Mouse (Mus musculus) spleen, adult 2 months (tissue): ENCODE data around the gene Lrrc38. TPM values are rescaled to one million over a fixed set of nuclear protein-coding genes. Genes with fewer than 3 reads are reported as not detected.

Experiments
- DNase-seq, 2 experiments: peaks; one replicate each; pipeline versions ENCODE4 v3.0.0 to v3.0.0-alpha.2; 2012 to 2021; ENCODE audit warnings: low spot score in 2 of 2, low read depth in 1 of 2
- H3K27ac ChIP-seq: fragments of 200-500 bp; 2 replicates; pipeline ENCODE4 v1.5.1; 2012; ENCODE audit warnings: low read length, inconsistent platforms; ENCODE audit not compliant: insufficient read depth
- H3K27me3 ChIP-seq: fragments of 200-500 bp; 2 replicates; pipeline ENCODE4 v1.6.1; 2012; ENCODE audit warnings: mild to moderate bottlenecking, moderate library complexity, low read length, inconsistent platforms; ENCODE audit not compliant: control insufficient read depth, insufficient read depth
- H3K36me3 ChIP-seq: fragments of 200-500 bp; 2 replicates; pipeline ENCODE4 v1.6.1; 2012; ENCODE audit warnings: mild to moderate bottlenecking, low read length, inconsistent platforms; ENCODE audit not compliant: control insufficient read depth, insufficient read depth
- H3K4me1 ChIP-seq: fragments of 200-500 bp; 2 replicates; pipeline ENCODE4 v1.6.1; 2011; ENCODE audit warnings: inconsistent platforms; ENCODE audit not compliant: control insufficient read depth, insufficient read depth, insufficient read length
- H3K4me3 ChIP-seq: fragments of 200-500 bp; 2 replicates; pipeline ENCODE4 v1.5.1; 2011; ENCODE audit warnings: mild to moderate bottlenecking, inconsistent platforms; ENCODE audit not compliant: insufficient read depth, insufficient read length; ENCODE audit errors: extremely low read depth
- CTCF ChIP-seq: fragments of 200-500 bp; IDR thresholded peaks from 2 replicates; pipeline ENCODE4 v1.5.1; 2011; ENCODE audit warnings: mild to moderate bottlenecking, inconsistent platforms; ENCODE audit not compliant: insufficient read depth, insufficient read length, insufficient replicate concordance; ENCODE audit errors: extremely low read depth
- POLR2A ChIP-seq: fragments of 200-500 bp; IDR thresholded peaks from 2 replicates; pipeline ENCODE4 v1.6.1; 2011; ENCODE audit warnings: low read depth, low read length, inconsistent platforms
- WGBS: fragments of 180-500 bp; shearing (Covaris S2); methylation state at CpG from one replicate; pipeline ENCODE4 v1.1.7; 2018; 5-methylcytosine and 5-hydroxymethylcytosine counted together
- polyA plus RNA-seq: library from polyadenylated mRNA; depleted of rRNA; stranded (reverse); fragments of >200 nt; gene quantifications from 2 replicates; pipeline ENCODE4 v1.2.3, GENCODE M21; 2012

Gene Lrrc38
- polyA plus RNA-seq, 1 experiment: not detected

DNA sequence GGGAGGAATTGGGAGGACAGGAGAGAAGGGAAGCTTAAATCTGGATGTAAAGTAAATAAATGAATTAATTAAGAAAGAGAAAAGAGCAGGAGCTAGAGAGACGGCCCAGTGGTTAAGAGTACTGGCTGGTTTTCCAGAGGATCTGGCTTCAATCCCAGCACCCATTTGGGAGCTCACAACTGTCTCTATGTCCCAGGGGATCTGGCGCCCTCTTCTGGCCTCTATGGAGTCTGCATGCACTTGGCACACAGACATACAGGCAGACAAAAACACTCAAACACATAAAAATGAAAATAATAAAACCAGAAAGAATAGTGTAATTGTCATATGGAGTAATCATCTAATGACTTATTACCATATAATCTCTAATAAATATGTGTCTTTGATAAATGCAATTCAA is 38.2 kb upstream of the Lrrc38 start:
- WGBS: 49% methylated on average over 2 of the region's 2 CpGs
- TF ChIP-seq POLR2A (no peak), CTCF (peak; percentile 12; the same call in 1 of the 2 replicates)
- Histone ChIP-seq H3K4me3 (no peak overlapping the region), H3K4me1 (no peaks in the 10 kb centered on the region), H3K36me3 (no peaks in the 10 kb centered on the region), H3K27ac (no peak overlapping the region), H3K27me3 (no peaks in the 10 kb centered on the region)
- DNase-seq: no peak

DNA sequence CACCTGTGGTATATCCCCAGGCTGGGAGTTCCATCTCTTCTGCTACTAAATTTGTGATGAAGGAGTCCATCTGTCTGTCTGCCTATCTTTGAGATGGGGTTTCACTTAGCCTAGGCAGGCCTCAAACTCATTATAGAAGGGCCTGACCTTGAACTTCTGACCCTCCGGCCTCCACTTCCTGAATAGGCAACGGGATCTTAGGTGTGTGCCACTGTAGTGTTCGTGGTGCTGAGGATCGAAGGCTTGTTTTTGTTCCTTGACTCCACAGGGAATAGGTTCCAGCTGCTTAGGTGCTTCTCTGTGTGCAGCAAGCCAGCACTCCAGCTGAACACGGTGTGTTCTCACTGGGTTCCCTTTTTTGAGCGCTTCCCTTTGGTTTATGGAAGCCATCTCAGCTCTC is 36.3 kb upstream of the Lrrc38 start:
- TF ChIP-seq CTCF (no peak), POLR2A (no peak)
- no peak for DNase-seq
- H3K4me1 ChIP-seq: no peaks in the 10 kb centered on the region
- H3K27ac ChIP-seq: no peak overlapping the region
- no peaks in the 10 kb centered on the region for H3K36me3 ChIP-seq
- no peaks in the 10 kb centered on the region for H3K27me3 ChIP-seq
- H3K4me3 ChIP-seq: no peak overlapping the region
- WGBS: 61% methylated on average over 6 of the region's 6 CpGs

DNA sequence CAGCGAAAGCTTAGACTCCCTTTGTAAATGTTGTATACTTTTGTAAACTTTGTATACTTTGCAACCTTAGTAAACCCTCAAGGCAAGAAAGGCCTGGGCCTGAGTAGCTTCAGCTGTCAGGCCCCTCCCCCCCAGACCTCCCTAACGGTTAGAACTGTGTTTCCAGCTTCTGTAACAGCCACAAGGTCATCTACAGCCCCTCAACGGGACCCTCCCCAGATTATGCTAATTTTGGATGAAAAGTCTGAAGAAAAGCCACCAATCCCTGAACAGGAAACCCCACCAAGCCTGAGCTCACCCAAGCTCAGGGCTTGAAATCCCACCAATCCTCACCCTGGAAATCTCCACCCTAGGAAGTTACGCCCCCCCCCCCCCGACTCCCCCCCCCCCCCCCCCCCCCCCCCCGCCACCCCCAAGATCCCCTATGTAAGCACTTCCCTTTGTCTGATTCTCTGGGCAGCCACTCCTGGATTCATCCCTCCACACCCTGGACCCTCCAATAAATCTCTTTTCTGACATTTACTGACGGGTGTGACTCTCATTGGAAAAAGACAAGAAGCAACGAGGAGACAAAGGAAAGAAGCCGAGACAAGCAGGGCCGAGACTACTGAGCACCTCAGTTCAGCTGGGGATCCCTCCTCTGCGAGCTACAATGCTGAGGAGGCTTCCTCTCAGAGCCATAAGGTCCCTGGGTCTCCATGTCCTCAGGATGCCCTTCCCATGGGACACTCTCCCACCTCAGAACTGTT is 25.2 kb upstream of the Lrrc38 start:
- 30% methylated on average over 8 of the region's 11 CpGs for WGBS

DNA sequence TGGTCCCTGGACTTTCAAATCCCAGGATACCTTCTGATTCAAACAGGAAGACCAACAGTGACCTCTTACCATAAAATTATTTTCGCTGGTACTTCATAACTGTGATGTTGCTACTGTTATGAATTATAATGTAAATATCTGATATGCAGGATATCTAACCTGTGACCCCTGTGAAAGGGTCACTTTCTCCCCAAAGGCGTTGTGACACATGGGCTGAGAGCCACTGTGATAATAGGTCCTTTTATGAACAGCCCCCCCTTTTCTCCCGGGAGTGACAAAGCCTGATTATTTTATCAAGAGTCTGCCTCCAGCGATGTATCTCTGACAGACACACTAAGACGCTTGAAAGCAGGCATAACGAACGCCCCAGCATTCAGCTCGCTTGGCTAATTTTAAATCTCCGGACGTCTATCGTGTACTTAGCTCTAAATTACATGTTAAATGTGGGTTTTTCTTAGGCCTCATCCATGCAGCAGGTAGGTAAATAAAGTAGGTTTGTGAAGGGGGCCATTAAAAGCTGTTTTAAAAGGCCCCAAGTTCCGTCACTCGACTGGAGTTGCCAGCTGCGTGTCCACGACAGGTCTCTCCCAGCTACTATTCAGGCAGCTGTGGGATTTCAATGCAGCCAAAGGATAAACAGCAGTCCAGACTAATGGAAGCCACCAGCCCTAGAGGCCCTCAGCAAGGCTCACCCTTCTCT is 24.5 kb upstream of the Lrrc38 start:
- WGBS: 27% methylated on average over 15 of the region's 15 CpGs
- no peak overlapping the region for H3K4me3 ChIP-seq
- TF ChIP-seq POLR2A (no peak), CTCF (no peak)

More for the DNA sequence above, 25.2 kb upstream of the Lrrc38 start:
- H3K4me3 ChIP-seq: no peak overlapping the region
- DNase-seq: no peak
- no peaks in the 10 kb centered on the region for H3K36me3 ChIP-seq
- H3K27ac ChIP-seq: no peak overlapping the region
- no peaks in the 10 kb centered on the region for H3K4me1 ChIP-seq
- H3K27me3 ChIP-seq: no peaks in the 10 kb centered on the region
- TF ChIP-seq POLR2A (no peak), CTCF (no peak)

DNA sequence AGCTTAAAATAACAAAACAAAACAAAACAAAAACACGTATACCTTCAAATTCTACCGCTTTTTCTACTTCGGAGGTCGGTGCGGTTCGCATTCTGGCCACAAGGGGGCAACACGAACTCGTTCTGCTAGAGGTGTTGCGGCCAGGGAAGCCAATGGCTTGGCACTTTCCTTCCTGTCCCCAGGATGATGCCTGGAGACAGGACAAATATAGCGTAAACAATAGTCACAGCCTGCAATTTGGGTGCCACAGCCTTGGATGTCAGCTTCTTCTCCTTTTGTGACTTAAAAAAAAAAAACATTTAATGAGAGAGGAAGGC is 24.0 kb upstream of the Lrrc38 start:
- TF ChIP-seq CTCF: peak; percentile 46; the same call in 1 of the 2 replicates
- no peak for TF ChIP-seq POLR2A
- H3K4me3 ChIP-seq: no peak overlapping the region
- DNase-seq: peak in 1 of 2 experiments; percentile 23
- no peak overlapping the region for H3K27ac ChIP-seq
- no peaks in the 10 kb centered on the region for H3K27me3 ChIP-seq
- WGBS: 3% methylated on average over 10 of the region's 10 CpGs
- no peaks in the 10 kb centered on the region for H3K4me1 ChIP-seq
- H3K36me3 ChIP-seq: no peaks in the 10 kb centered on the region

More for the DNA sequence above, 24.5 kb upstream of the Lrrc38 start:
- DNase-seq: no peak
- Histone ChIP-seq H3K27ac (no peak overlapping the region), H3K36me3 (no peaks in the 10 kb centered on the region), H3K4me1 (no peaks in the 10 kb centered on the region), H3K27me3 (no peaks in the 10 kb centered on the region)

DNA sequence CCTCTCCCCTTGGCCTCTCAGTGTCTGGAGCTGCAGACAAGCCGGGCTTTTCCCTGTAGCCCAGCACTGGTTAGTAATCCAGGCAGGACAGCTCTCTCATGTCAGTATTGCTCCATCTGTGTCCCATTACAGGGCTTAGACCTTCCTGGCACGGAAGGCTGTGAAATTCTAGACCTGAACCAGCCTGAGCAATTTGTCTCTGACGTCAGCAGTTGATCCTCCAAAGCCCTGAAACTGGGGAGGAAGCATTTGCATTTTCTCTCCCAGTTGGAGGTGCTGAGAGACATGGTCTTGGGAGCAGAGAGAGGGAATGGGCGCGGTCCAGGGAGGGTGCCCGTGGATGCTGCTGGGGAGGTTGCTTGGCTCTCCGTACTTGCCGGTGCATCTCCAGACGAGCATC is 19.0 kb upstream of the Lrrc38 start:
- 61% methylated on average over 9 of the region's 9 CpGs for WGBS

DNA sequence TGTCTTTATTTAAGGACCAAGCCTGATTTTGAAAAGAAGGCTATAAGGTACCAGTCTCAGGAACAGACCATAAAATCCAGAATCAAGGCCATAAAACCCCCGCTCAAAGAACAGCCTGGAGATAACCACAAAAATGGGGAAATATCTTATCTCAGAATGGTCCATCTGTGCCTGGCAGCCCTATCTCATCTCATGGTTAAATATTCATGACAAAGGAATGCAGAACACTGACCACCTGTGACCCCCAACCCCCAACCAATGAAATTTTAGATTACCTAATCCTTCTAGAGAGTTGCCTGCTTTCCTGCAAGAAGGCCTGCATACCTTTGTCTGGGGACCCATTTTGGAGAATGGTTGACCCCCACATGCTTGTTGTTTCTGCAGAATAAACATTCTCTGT is 17.8 kb upstream of the Lrrc38 start:
- 19% methylated on average over 1 of the region's 1 CpGs for WGBS
- no peak for TF ChIP-seq CTCF
- no peak for TF ChIP-seq POLR2A
- no peak for DNase-seq
- no peaks in the 10 kb centered on the region for H3K36me3 ChIP-seq
- H3K27ac ChIP-seq: no peak overlapping the region
- no peak overlapping the region for H3K4me3 ChIP-seq
- no peaks in the 10 kb centered on the region for H3K27me3 ChIP-seq
- H3K4me1 ChIP-seq: no peaks in the 10 kb centered on the region

More for the DNA sequence above, 19.0 kb upstream of the Lrrc38 start:
- Histone ChIP-seq H3K4me1 (no peaks in the 10 kb centered on the region), H3K27me3 (no peaks in the 10 kb centered on the region), H3K27ac (no peak overlapping the region), H3K4me3 (no peak overlapping the region), H3K36me3 (no peaks in the 10 kb centered on the region)
- no peak for TF ChIP-seq CTCF
- TF ChIP-seq POLR2A: no peak
- no peak for DNase-seq
